Mouse (Mus musculus) thymus, postnatal 10 days (tissue): Measurements from ENCODE around the gene Gpbp1.

Experiments used
- DNase-seq, 2 experiments: peaks; one replicate each; pipeline ENCODE4 v3.0.0; 2021; ENCODE audit warnings: low spot score in 2 of 2

Gpbp1 gene

DNA sequence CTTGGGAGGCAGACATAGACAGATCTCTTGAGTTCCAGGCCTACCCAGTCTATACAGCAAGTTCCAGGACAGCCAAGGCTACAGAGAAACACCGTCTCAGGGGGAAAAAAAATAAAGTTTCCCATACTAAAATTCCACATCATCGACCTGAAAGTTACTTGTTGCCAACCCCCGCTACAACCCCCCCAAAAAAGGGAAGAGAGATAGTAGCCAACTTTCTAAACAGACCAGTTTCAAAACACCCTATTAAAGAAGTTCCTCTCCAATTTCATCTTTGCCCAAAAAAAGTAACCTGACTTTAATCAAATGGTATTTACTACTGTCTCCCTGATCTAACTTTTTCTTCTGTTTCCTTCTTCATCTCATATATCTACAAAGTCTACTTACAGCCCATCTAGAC lies 22.6 kb downstream of the Gpbp1 start:
- DNase-seq: no peak

DNA sequence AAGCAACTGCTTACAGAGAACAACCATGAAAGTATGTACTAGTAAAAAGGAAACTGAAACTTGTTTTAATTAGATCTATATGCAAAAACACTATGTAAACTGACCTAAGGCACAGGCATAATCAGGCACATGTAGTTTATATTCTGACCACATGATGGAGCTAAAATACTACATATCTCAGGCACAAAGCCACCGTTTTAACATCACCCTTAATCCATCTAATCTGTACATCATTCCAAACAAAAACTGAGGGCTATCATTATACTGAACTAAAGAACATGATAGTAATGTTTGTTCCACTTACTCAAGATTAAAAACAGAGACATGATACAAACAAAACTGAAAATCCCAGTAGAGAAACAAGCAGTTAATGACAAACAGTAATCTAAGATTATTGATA lies 28.5 kb downstream of the Gpbp1 start:
- DNase-seq: peak in 1 of 2 experiments; percentile 47

DNA sequence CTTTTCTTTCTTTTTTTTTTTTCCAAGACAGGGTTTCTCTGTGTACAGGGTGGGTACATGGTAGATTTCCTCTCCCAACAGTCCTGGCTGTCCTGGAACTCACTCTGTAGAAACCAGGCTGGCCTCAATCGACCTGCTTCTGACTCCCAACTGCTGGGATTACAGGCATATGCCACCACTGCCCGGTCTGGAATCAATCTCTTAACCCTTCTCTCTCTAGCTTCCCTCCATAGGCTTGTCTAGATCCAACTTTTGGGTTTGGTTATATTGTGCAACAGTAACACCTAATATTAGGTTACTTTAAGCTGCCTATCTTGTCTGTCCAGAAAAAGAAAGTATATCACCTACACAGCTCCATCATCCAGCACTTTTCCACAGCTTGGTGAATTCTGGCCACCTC lies 33.1 kb downstream of the Gpbp1 start:
- DNase-seq: no peak

DNA sequence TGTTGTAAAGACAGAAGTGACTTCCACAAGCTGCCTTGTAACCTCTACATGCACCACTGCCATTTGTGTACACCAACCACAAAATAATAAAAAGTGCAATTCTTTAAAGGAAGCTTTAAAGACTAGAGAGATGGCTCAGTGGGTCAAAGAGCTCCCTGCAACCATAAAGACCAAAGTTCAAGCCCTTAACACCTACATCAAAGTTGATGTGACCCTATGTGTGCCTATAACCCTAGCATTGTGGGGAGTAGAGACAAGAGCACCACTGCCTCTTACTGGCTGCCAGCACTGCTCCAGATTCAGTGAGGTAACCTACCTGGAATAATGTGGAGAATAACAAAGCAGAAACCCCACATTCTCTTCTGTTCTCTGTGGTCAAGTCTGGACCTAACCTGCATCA lies 45.6 kb downstream of the Gpbp1 start:
- DNase-seq: no peak

DNA sequence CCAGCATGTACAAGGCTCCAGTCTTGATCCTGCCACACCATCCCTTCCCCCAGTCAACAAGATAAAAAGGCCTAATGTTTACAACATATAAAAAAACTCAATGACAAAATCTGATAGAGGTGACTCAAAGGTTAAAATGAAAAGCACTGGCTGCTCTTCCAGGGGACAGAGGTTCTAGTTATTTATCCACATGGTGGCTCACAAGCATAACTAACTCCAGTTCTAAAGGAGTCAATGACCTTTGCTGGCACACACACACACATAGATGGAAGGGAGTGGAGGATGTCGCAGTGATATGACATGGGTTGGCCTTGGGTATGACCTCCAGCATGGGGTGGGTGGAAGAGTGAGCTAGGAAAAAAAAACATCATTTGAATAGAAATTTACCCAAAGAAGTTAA lies 58.7 kb downstream of the Gpbp1 start:
- no peak for DNase-seq

DNA sequence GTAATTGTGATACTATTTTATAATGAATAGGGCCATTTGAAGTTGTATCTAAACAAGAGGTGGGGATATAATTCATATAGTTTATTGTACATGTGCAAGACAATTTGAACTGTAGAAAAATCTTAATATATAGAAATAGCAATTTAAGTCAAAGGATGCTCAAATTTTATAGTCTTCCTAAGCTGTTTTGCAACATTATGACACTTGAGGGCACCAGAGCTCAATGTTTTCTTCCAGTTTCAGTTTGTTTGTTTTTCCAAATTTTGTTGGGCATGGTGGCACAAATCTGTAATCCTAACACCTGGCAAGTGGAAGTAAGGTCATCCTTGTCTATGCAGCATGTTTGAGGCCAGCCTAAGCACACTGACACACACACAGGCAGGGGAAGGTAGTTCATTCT lies 68.6 kb downstream of the Gpbp1 start:
- no peak for DNase-seq

DNA sequence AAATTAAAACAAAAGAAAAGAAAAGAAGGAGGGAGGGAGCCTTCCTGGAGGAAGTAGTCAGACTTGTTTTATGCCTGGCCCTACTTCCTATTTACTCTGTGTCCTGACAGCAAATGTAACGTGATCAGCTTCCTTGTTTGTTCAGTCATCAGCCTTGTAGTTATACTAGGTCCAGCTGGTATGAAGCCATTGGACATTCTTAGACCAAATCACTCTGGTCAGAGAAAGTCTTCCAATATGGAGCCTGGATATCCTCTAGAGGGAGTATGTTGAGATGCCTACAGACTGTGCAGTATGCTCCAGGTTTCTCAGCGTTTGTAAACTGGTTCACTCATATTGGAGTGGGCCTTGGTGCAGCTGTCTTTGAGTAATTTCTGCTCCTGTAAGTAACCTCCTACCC lies 71.8 kb downstream of the Gpbp1 start:
- DNase-seq: no peak

DNA sequence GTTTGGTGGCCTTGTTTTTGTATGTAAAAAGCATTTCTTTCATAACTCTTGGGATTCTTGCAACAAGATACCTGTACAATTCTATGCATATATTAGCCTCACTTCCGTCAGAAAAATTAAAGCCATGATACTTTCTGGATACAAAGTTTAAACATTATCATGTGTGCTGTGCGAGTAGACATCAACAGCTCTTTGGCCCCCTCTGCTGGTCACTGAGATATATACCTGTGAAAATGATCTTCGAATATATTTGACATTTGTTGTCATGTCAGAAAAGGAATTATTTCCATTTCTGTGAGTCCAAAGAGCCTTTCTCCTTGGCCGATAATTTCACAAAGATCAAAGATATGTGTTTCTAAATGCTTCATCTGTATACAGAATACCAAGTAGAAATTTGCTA lies 76.8 kb downstream of the Gpbp1 start:
- DNase-seq: peak in 1 of 2 experiments; percentile 70

DNA sequence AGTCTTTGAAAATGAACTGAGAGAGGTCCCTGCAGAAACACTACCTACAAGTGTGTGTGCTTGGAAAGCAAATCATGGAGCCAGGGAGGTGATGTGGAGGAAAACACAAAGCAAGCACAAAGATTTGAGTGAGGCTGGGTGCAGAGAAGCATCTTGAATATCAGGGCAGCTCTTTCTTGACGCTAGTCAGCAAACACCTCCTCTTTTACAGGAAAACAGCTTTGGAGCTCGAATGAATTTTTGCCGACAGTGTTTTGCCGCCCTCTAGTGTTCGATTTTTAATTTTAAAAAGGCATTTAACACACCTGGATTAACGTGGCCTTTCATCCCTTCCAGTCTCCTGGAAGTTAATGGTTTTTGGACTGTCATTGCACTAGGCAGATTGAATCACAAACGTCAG lies 79.1 kb downstream of the Gpbp1 start:
- DNase-seq: peak in 1 of 2 experiments; percentile 32

DNA sequence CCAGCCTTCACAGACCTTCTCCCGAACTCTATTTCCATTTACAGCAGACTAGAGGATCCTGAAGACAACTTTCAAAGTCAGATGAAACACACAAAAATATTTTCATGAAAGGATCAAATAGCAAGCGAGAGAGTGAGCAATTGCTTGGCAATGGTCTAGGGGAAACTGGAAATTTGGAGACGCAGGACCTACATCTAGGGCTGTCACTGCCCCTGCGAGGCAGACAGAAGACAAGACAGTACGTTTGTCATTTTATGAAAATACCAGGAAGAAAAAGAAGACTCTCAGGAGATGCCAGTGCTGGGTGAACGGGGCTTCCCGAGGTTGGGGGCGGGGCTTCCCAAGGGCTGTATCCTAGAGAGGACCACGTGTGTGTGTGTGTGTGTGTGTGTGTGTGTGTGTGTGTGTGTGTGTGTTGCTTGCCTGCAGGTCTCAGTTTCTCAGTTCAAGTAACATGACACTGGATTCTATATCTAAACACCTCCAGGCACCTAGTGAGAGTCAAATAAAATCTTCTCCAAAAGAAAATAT lies 83.0 kb downstream of the Gpbp1 start:
- no peak for DNase-seq

DNA sequence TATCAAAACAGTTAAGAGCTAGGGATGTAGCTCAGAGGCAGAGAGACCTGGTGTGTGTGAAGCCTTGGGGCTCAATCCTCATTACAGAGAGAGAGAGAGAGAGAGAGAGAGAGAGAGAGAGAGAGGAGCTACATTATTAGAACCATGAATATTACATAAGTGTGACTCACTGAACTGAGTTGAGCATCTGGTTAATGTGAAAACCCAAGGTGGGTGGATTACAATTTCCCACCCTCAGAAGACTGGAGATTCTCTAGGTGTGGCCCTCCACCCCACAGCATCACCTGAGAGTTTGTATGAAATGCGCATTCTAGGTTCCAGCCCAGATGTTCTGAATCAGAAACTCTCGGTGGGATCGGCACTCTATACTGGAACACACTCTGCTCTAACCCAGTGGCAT lies 84.0 kb downstream of the Gpbp1 start:
- no peak for DNase-seq

DNA sequence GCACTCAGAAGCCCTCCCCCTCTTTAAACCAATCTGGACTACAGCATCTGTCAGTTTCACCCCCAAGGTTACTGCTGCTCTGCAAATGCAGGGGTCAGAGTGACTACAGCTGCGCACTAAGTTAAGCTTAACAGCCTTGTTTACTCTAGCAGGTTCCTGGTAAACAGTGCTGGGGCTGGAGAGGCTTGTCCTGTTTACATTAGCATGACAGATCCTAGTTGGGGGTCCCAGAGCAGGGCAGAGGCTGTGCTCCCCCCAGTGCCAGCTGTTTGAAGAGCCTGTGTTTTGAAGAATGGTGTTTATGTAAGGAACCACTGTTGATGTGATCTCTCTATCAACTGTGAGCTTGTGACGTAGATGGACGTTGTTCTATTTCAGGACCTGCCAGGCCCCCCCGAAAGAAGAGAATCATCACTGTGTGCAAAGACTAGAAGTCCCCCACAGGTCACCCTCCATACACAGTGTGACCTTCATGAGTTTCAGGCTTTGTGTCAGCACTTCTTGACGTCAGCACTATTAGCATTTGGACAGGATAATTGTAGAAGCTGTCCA lies 92.2 kb downstream of the Gpbp1 start:
- DNase-seq: no peak

DNA sequence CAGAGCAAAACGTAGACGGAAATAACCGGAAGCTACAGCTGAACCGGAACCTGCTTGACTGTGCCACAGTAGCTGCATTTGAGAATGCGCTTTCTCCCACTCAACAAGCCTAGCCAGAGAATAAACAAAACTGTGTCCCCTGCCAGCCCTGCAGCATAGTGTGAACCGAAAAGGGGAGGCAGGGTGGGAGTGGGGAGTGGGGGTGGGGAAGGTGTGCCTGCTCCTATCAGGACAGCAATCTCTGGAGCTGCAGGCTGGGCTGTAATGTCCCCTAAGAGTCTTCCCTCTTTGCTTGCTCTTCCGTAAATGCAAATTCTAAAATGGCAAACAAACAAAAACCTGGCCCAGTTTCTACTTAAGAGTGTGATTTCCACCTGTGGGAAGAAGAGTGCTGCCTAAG lies 92.8 kb downstream of the Gpbp1 start:
- no peak for DNase-seq

DNA sequence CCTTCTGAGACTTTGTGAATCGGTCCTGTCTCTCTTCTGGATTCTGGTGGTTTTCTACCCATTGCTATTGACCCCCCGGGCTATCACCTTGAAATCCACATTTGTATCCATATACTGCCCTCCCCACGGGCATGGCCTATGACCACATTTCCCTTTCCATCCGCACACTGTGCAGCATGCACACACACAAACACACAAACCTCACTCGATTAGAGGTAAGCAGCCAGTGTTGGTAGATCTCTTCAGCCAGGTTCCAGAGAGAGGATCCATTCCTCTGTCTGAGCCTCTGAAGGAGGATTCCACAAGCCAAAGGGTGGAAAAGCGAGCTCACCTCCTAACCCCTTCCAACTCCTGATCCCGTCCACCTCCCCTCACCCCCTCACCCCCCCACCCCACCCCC lies 94.4 kb downstream of the Gpbp1 start:
- DNase-seq: no peak

DNA sequence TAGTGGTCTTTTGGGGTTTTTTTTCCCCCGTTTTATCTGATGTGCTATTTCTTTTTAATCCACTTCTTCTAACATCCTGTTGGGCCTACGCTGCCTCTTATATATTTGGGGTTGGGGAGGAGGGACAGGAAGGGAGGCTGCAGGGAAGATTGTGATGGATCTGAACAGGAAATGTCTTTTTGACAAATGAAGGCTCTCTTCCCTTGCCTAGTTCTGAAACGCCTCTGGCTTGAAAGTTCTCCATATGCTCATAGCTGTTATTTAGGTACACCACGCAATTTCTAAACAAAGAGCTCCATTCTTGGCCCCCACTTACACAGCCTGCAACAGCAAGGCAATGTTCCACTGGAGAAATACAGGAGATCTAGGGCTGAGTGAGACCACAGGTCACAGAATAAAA lies 95.0 kb downstream of the Gpbp1 start:
- DNase-seq: no peak

DNA sequence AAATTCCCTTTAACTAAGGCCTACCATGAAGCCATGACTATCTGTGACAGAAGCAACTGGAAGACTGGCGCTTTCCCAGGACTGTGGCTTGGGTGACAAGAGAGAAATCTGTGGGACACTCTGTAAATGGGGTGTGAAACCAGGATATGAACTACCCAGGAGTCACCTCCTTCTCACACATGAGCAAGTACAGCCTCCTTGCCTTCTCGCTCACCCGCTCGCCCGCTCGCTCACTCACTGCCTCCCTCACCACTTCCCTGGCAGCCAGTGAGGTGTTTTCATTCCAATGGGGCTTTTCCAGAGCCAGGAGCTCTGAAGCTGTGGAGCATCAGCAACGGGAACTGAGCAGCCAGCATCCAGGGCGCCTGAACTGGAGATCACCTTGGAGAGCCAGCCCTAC lies 95.6 kb downstream of the Gpbp1 start:
- no peak for DNase-seq

DNA sequence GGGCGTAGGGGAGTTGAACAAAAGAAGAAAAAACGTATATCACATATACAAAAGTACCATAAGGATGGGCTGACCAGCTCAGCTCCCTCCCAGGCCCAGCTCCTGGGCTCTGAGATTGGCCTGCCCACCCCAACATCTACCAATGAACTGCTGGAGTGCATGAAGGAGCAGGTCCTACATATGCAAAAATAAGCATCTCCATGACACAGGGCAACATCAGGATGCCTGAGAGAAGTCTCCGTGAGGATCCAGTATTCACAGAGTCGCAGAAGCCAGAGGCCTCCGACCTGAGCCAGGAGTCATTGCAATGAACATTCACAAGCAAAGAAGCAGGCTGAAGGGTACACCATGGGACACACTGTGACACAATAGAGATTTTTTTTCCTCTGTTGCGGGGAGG lies 96.5 kb downstream of the Gpbp1 start:
- DNase-seq: no peak

DNA sequence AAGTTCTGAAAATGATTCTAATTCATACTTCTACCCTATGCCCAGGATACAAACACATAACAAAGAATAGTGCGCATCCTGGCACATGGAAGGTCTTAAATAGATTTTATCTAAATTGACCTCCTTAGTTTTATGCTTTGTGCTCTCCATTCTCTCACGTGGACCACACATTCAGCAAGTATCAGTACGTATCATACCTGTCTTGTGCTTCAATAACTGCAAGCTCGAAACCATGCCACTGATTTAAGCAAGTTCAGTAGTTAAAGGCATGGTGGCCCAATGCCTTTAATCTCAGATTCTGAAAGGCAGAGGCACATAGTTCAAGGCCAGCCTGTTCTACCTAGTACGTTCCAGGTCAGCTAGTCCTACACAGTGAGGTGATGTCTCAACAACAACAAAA lies 98.5 kb downstream of the Gpbp1 start:
- no peak for DNase-seq

DNA sequence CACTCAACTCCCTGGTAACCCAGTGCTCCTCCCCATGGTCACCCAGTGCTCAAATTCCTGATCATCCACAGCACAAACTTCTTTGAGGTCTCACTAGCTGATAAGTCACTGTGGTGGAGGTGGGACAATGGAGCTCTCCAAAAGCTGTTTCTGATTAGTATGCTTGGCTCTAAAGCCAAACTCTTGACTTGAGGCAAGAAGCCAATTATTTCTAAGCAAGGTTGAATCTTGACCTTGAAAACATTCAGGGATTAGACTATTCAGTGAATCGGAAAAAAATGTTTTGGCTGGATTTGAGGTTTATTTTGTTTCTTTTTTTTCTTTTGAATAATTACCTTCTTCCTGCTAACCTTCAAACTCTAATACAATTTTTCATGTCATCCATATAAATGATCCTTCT lies 98.9 kb downstream of the Gpbp1 start:
- no peak for DNase-seq

DNA sequence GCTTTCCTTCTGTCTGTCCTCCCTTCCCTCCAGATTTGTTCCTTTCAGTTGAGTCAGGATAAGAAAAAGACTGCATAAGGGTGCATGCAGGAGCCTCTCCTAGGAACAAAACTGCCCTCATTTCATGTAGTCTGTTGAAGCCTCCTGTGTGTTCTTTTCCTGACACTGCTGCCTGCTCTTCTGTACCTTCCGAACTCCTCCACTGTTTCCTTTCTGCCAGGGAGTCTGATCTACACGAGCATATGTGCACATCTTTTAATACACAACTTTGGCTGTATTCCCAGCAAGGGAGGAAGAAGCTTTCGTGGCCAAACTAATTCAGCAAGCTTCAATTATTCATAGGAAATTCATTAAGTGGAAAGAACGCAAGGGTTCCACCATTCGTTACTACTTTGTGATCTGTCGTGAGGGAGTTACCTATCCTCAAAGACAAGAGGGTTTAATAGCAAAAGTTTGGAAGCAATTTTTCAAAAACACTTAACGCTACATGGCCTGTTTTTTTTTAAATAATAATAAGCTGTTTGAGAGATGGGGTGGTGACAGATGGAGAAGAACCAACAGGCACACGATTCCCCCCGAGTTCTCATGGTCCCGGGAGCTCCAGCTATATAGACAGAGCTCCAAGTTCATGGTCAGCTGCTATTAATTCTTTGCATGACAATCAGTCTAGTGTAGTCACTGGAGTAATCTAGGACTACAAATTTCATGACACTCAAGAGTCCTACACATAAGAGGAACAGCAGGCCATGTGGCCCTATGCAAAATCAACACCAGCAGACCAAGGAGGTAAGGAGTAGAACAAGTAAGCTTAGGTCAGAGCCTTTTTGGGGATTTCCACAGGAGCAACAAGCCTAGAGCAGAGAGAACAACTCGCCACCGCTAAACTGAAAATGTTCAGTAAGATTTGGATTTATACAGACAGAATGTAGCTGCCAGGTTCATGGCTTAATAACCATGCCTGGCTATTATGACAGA lies 105.6 kb downstream of the Gpbp1 start:
- no peak for DNase-seq
